Comparison of ENCODE assay signal across 12 mouse cellular contexts in the genomic region with DNA sequence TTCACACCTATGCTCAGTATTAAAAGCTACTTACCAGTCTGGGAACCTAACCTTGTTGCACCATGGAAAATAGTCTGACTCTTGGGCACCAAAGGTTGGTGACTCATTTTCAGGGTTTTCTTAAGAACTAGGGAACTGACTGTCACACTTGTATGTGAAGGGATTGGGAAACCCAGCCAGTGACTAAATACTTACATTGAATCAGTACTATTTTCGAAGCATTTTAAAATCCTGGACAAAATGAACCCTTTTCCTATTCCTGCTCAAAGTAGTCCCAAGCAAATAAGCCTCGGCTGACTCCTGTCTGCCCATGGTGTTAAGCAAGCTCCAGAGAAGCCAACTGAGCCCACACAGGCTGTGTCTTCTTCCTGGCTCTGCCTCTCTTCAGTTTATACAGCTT.
"Had no signal": no experiment of that assay in that cellular context is flagged by ENCODE, and none has a peak within 500 bp of the region (broad histone marks: within the 10 kb centered on the region; RNA-seq: fewer than 3 reads in every experiment).

No protein-coding gene starts in this region.

- H3K4me1 ChIP-seq: limb, embryonic 10.5 days; liver, embryonic 15.5 days; midbrain, embryonic 10.5 days had no signal

- H3K36me3 ChIP-seq: limb, embryonic 10.5 days; liver, embryonic 15.5 days; midbrain, embryonic 10.5 days; neural tube, embryonic 15.5 days had no signal

- H3K4me2 ChIP-seq: liver, embryonic 11.5 days; liver, embryonic 15.5 days; lung, embryonic 14.5 days; neural tube, embryonic 15.5 days had no signal

- H3K4me3 ChIP-seq: limb, embryonic 10.5 days; liver, embryonic 15.5 days; midbrain, embryonic 10.5 days; myocyte; neural tube, embryonic 15.5 days had no signal

- H3K9me3 ChIP-seq: limb, embryonic 10.5 days; liver, embryonic 15.5 days; midbrain, embryonic 10.5 days; neural tube, embryonic 15.5 days had no signal

- H3K9ac ChIP-seq: liver, embryonic 15.5 days; lung, embryonic 14.5 days; neural tube, embryonic 15.5 days had no signal

- DNase-seq: kidney, adult 18-20 months; kidney, postnatal 10 days; lung, embryonic 14.5 days; midbrain, embryonic 14.5 days; right cerebral cortex, postnatal 4 days; thymus, postnatal 14 days had no signal

- H3K27ac ChIP-seq: limb, embryonic 10.5 days; liver, embryonic 15.5 days; midbrain, embryonic 10.5 days; neural tube, embryonic 15.5 days had no signal

- H3K27me3 ChIP-seq: liver, embryonic 15.5 days; neural tube, embryonic 15.5 days had no signal
